Mouse (Mus musculus): ENCODE measurements around the gene Nudcd3. TPM values are rescaled to one million over a fixed set of nuclear protein-coding genes. Genes with fewer than 3 reads are reported as not detected.

Gene Nudcd3
- polyA plus RNA-seq, 1 experiment from 2014 or later, result 47.9 TPM

DNA sequence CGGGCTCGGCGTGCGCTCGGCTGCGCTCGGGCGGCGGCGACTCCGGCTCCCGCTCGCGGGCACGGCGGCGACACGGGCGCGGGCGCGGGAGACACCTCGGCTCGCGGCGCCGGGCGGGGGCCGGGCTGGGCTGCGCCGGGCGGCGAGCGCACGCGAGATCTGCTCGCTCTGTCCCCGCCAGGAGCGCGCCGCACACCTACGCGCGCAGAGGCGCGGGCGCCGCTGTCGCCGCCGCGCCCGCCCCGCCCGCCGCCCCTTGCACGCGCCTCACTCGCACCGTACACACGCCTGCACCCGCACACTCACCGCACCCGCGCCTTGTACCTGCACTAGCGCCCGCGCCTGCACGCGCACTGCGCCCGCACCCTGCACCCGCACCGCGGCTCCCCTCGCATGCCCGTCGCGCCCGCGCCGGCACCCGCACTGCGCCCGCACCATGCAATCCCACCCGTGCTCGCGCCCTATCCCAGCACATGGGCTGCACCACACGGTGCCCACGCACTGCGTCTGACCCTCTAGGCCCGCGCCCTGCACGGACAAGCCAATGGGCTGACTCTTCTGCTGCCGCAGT is 134.6 kb downstream of the Nudcd3 start:
- Histone ChIP-seq H3K36me3 (ENCODE audit: control insufficient read depth, insufficient read depth, low read length) (no peaks in the 10 kb centered on the region), H3K9me3 (ENCODE audit: control insufficient read depth, low read length) (no peaks in the 10 kb centered on the region), H3K4me2 (ENCODE audit: low read depth, low read length, severe bottlenecking) (peak overlapping the region; percentile 71), H3K27ac (ENCODE audit: low read depth, low read length) (no peak overlapping the region), H3K4me3 (ENCODE audit: low read depth, low read length) (peak overlapping the region; percentile 46), H3K9ac (ENCODE audit: low read length) (no peak overlapping the region; the same call in 1 of the 2 replicates), H3K4me1 (replicated peaks; ENCODE audit: control insufficient read depth, insufficient read depth, low read length) (no peaks in the 10 kb centered on the region; the same call in none of the 2 replicates), H3K27me3 (ENCODE audit: control insufficient read depth, insufficient read depth, low read length) (peaks cover 57% of the 10 kb centered on the region)
- under 1% methylated on average over 71 of the region's 95 CpGs for WGBS
- DNase-seq (ENCODE audit: low spot score), result no peak
- ATAC-seq (replicated peaks; ENCODE audit: low FRiP score), result 0 out of 2 replicates have a peak, but pooled peaks have one; percentile 31

- no peak for ATAC-seq (replicated peaks; ENCODE audit: low FRiP score)
- no peak for DNase-seq (ENCODE audit: low spot score)
- peak overlapping the region; percentile 71 for H3K4me2 ChIP-seq (ENCODE audit: low read depth, low read length, severe bottlenecking)
- WGBS, result 1% methylated on average over 50 of the region's 55 CpGs
- H3K36me3 ChIP-seq (ENCODE audit: control insufficient read depth, insufficient read depth, low read length), result no peaks in the 10 kb centered on the region
- H3K27me3 ChIP-seq (ENCODE audit: control insufficient read depth, insufficient read depth, low read length), result peaks cover 57% of the 10 kb centered on the region
- peak overlapping the region; percentile 46 for H3K4me3 ChIP-seq (ENCODE audit: low read depth, low read length)
- H3K9me3 ChIP-seq (ENCODE audit: control insufficient read depth, low read length), result no peaks in the 10 kb centered on the region
- peak overlapping the region; percentile 23; the same call in 1 of the 2 replicates for H3K9ac ChIP-seq (ENCODE audit: low read length)
- H3K27ac ChIP-seq (ENCODE audit: low read depth, low read length), result no peak overlapping the region
- H3K4me1 ChIP-seq (replicated peaks; ENCODE audit: control insufficient read depth, insufficient read depth, low read length), result no peaks in the 10 kb centered on the region; the same call in none of the 2 replicates
Measured at GRCm38 (mm10) chr11:6065046-6065521, 135.1 kb downstream of the Nudcd3 start.

DNA sequence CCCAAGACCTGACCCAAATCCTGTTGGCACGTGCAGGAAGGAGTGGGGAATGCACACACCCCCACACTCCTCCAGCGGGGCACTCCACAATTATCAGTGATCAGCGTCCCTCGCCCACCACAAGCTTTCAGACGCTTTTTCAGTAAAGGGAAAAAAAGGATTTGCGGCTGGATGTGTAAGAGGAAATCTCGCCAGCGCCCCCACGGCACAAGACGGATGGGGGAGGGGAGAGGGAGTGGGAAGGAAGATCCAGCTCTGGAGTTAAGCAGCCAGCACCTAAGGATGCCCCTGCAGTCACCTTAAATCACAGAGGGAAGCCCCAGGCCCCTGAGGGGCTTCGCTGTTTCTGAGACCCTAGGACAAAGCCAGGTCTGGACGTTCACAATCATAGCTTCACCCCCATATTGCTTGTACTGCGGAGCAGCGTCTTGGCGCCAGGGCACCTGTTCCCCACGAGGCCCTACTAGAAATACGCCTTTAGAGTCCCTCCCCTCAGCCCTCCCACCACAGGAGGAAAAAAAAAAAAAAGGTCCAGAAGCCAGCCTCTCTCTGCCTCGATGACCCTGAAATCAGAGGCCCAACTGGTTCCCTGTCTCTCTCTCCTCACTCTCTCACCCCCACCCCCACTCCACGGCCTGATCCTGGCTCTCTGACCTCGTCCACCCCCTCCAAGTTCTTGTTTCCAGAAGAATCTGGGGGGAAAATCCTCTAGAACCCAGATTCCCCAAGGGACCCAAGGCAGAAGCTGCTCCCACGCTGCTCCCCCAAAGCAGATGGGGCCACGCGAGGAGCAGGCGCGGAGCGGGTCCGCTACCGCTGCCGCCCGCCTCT is 135.8 kb downstream of the Nudcd3 start:
- no peaks in the 10 kb centered on the region for H3K36me3 ChIP-seq (ENCODE audit: control insufficient read depth, insufficient read depth, low read length)
- no peaks in the 10 kb centered on the region; the same call in none of the 2 replicates for H3K4me1 ChIP-seq (replicated peaks; ENCODE audit: control insufficient read depth, insufficient read depth, low read length)
- peaks cover 57% of the 10 kb centered on the region for H3K27me3 ChIP-seq (ENCODE audit: control insufficient read depth, insufficient read depth, low read length)
- 4% methylated on average over 29 of the region's 30 CpGs for WGBS
- peak overlapping the region; percentile 46 for H3K4me3 ChIP-seq (ENCODE audit: low read depth, low read length)
- DNase-seq (ENCODE audit: low spot score) (no peak), ATAC-seq (replicated peaks; ENCODE audit: low FRiP score) (no peak)
- peak overlapping the region; percentile 23; the same call in 1 of the 2 replicates for H3K9ac ChIP-seq (ENCODE audit: low read length)
- H3K4me2 ChIP-seq (ENCODE audit: low read depth, low read length, severe bottlenecking), result peak overlapping the region; percentile 71
- no peak overlapping the region for H3K27ac ChIP-seq (ENCODE audit: low read depth, low read length)
- no peaks in the 10 kb centered on the region for H3K9me3 ChIP-seq (ENCODE audit: control insufficient read depth, low read length)

GRCm38 (mm10) chr11:6063501-6064214 is 136.6 kb downstream of the Nudcd3 start:
- Histone ChIP-seq H3K4me1 (replicated peaks; ENCODE audit: control insufficient read depth, insufficient read depth, low read length) (no peaks in the 10 kb centered on the region; the same call in none of the 2 replicates), H3K9ac (ENCODE audit: low read length) (no peak overlapping the region), H3K27me3 (ENCODE audit: control insufficient read depth, insufficient read depth, low read length) (peaks cover 52% of the 10 kb centered on the region), H3K9me3 (ENCODE audit: control insufficient read depth, low read length) (no peaks in the 10 kb centered on the region), H3K36me3 (ENCODE audit: control insufficient read depth, insufficient read depth, low read length) (no peaks in the 10 kb centered on the region), H3K4me3 (ENCODE audit: low read depth, low read length) (no peak overlapping the region), H3K4me2 (ENCODE audit: low read depth, low read length, severe bottlenecking) (no peak overlapping the region), H3K27ac (ENCODE audit: low read depth, low read length) (no peak overlapping the region)
- DNase-seq (ENCODE audit: low spot score) (no peak), ATAC-seq (replicated peaks; ENCODE audit: low FRiP score) (no peak)
- 44% methylated on average over 17 of the region's 17 CpGs for WGBS

DNA sequence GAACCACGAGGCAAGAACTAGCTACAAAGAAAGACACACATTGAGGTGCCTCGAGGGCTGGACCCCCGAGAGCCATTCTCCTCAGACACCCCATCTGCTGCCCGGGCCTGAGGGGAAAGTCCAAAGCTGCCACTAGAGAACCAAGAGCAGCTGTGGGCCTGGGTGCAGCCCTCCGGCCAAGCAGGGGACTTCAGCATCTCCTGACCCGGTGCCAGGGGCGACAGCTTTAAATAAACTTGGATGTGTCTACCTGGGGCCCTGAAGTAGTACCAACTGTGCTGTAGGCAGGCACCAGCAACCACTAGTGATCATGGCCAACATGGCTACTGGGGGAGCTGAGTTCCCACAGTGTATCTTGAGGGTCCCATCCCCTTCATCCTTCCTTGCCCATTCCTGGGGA is 137.2 kb downstream of the Nudcd3 start:
- DNase-seq (ENCODE audit: low spot score), result no peak
- Histone ChIP-seq H3K36me3 (ENCODE audit: control insufficient read depth, insufficient read depth, low read length) (no peaks in the 10 kb centered on the region), H3K27me3 (ENCODE audit: control insufficient read depth, insufficient read depth, low read length) (peaks cover 49% of the 10 kb centered on the region), H3K27ac (ENCODE audit: low read depth, low read length) (no peak overlapping the region), H3K4me1 (replicated peaks; ENCODE audit: control insufficient read depth, insufficient read depth, low read length) (no peaks in the 10 kb centered on the region; the same call in none of the 2 replicates), H3K4me3 (ENCODE audit: low read depth, low read length) (no peak overlapping the region), H3K9ac (ENCODE audit: low read length) (no peak overlapping the region), H3K9me3 (ENCODE audit: control insufficient read depth, low read length) (no peaks in the 10 kb centered on the region), H3K4me2 (ENCODE audit: low read depth, low read length, severe bottlenecking) (no peak overlapping the region)
- 88% methylated on average over 7 of the region's 7 CpGs for WGBS
- ATAC-seq (replicated peaks; ENCODE audit: low FRiP score), result no peak

DNA sequence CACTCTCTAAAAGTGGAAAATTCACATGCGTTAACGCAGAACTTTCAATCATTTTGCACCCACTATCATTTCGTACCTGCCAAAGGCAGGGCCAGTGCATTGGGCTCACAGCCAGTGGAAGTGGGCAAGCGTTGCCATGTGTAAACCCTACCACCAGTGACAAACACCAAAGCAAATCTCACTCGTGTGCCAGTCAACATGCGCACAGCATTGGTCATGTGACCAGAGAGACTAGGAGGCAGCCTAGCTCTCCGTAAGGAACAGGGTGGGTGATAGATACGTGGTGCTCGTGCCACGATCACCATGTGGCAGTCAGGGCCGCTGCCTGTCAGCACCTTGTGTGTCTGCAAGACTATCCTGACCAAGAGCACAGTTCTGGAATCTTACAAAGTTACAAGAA is 137.9 kb downstream of the Nudcd3 start:
- Histone ChIP-seq H3K4me1 (replicated peaks; ENCODE audit: control insufficient read depth, insufficient read depth, low read length) (no peaks in the 10 kb centered on the region; the same call in 1 of the 2 replicates), H3K36me3 (ENCODE audit: control insufficient read depth, insufficient read depth, low read length) (no peaks in the 10 kb centered on the region), H3K9ac (ENCODE audit: low read length) (no peak overlapping the region), H3K27ac (ENCODE audit: low read depth, low read length) (no peak overlapping the region), H3K4me2 (ENCODE audit: low read depth, low read length, severe bottlenecking) (no peak overlapping the region), H3K27me3 (ENCODE audit: control insufficient read depth, insufficient read depth, low read length) (peaks cover 41% of the 10 kb centered on the region), H3K4me3 (ENCODE audit: low read depth, low read length) (no peak overlapping the region), H3K9me3 (ENCODE audit: control insufficient read depth, low read length) (no peaks in the 10 kb centered on the region)
- 92% methylated on average over 11 of the region's 11 CpGs for WGBS
- no peak for DNase-seq (ENCODE audit: low spot score)
- no peak for ATAC-seq (replicated peaks; ENCODE audit: low FRiP score)

GRCm38 (mm10) chr11:6061891-6062290 is 138.3 kb downstream of the Nudcd3 start:
- Histone ChIP-seq H3K27ac (ENCODE audit: low read depth, low read length) (no peak overlapping the region), H3K36me3 (ENCODE audit: control insufficient read depth, insufficient read depth, low read length) (no peaks in the 10 kb centered on the region), H3K27me3 (ENCODE audit: control insufficient read depth, insufficient read depth, low read length) (peaks cover 37% of the 10 kb centered on the region), H3K4me3 (ENCODE audit: low read depth, low read length) (no peak overlapping the region), H3K4me2 (ENCODE audit: low read depth, low read length, severe bottlenecking) (no peak overlapping the region), H3K9me3 (ENCODE audit: control insufficient read depth, low read length) (no peaks in the 10 kb centered on the region), H3K4me1 (replicated peaks; ENCODE audit: control insufficient read depth, insufficient read depth, low read length) (no peaks in the 10 kb centered on the region; the same call in 1 of the 2 replicates), H3K9ac (ENCODE audit: low read length) (no peak overlapping the region)
- ATAC-seq (replicated peaks; ENCODE audit: low FRiP score), result no peak
- 86% methylated on average over 5 of the region's 5 CpGs for WGBS
- DNase-seq (ENCODE audit: low spot score), result no peak

DNA sequence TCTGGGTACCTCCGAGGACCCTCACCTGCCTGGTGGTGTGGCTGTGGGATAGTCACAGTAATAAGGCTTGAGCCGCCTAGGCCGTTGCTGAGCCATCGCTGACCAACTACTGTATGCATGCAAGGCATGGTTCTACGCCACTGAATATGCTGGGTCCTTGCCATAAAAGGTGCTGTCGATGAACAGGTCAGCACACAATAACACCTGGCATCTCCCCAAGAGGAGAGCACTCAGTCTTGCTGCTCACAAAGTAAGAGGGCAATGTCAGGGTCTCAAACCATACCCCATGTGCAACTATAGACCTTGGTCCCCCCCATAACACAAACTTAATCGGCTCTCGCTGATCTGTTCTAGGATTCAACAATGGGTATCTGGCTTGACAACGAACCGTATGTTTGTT is 141.1 kb downstream of the Nudcd3 start:
- 95% methylated on average over 10 of the region's 10 CpGs for WGBS
- DNase-seq (ENCODE audit: low spot score) (no peak), ATAC-seq (replicated peaks; ENCODE audit: low FRiP score) (no peak)
- Histone ChIP-seq H3K4me3 (ENCODE audit: low read depth, low read length) (no peak overlapping the region), H3K9ac (ENCODE audit: low read length) (no peak overlapping the region), H3K27ac (ENCODE audit: low read depth, low read length) (no peak overlapping the region), H3K4me2 (ENCODE audit: low read depth, low read length, severe bottlenecking) (no peak overlapping the region), H3K27me3 (ENCODE audit: control insufficient read depth, insufficient read depth, low read length) (peaks cover 10% of the 10 kb centered on the region), H3K4me1 (replicated peaks; ENCODE audit: control insufficient read depth, insufficient read depth, low read length) (no peaks in the 10 kb centered on the region), H3K36me3 (ENCODE audit: control insufficient read depth, insufficient read depth, low read length) (no peaks in the 10 kb centered on the region), H3K9me3 (ENCODE audit: control insufficient read depth, low read length) (no peaks in the 10 kb centered on the region)

All from forebrain, embryonic 11.5 days (tissue).